Mouse (Mus musculus): Measurements from ENCODE around the gene Hoxb5. TPM values are rescaled to one million over a fixed set of nuclear protein-coding genes. Genes with fewer than 3 reads are reported as not detected.

Hoxb5 gene
- total and polyA plus RNA-seq, 2 experiments = 0.09 to 0.35 TPM

DNA sequence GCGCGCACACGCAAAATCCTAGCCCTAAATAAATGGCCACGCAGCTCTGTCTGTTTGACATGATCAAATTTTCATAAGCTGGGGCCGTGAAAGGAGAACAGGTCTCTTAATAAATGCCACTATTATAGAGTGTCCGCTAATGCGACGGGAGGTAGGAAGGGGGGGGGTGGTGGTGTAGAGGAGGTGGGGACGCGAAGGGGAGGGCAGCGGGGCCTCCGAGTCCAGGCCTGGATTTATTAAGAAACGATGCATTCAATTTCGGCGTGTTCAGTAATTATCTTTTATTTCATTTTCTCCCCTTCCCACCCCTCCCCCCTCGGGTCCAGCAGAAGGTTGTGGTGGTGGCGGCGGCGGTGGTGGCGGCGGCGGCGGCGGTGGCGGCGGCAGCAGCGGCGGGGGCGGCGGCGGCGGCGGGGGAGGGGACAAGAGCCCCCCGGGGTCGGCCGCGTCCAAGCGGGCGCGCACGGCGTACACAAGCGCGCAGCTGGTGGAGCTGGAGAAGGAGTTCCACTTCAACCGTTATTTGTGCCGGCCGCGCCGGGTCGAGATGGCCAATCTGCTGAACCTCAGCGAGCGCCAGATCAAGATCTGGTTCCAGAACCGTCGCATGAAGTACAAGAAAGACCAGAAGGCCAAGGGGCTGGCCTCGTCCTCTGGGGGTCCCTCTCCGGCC, 42.2 kb downstream of the Hoxb5 start:
- Histone ChIP-seq H3K36me3 (ENCODE audit: control insufficient read depth, insufficient read depth, low read length) (no peaks in the 10 kb centered on the region), H3K4me1 (ENCODE audit: control insufficient read depth, insufficient read depth, low read length) (peaks cover 3% of the 10 kb centered on the region; the same call in 1 of the 2 replicates), H3K27me3 (ENCODE audit: control insufficient read depth, insufficient read depth, low read length) (peaks cover 29% of the 10 kb centered on the region), H3K79me2 (ENCODE audit: control insufficient read depth, insufficient read depth, low read length) (no peaks in the 10 kb centered on the region), H3K27ac (replicated peaks; ENCODE audit: insufficient read depth, low read depth, low read length) (no peak overlapping the region), H3K4me3 (ENCODE audit: insufficient read depth, low read depth, low read length) (peak overlapping the region; percentile 33; the same call in 1 of the 2 replicates), H3K9ac (ENCODE audit: low read depth, low read length) (peak overlapping the region; percentile 42)
- WGBS = 12% methylated on average over 56 of the region's 56 CpGs
- DNase-seq (ENCODE audit: extremely low read depth, low read depth, low spot score) = no peak
- TF ChIP-seq CTCF (IDR thresholded peaks at IDR 0.05; ENCODE audit: low read depth, low read length) (no peak), POLR2A (IDR thresholded peaks at IDR 0.05; ENCODE audit: extremely low read depth, insufficient read depth, low read length) (no peak)

GRCm38 (mm10) chr11:96345893-96346806, 43.0 kb downstream of the Hoxb5 start:
- Histone ChIP-seq H3K4me1 (ENCODE audit: control insufficient read depth, insufficient read depth, low read length) (peaks cover 3% of the 10 kb centered on the region; the same call in 1 of the 2 replicates), H3K27ac (replicated peaks; ENCODE audit: insufficient read depth, low read depth, low read length) (no peak overlapping the region), H3K36me3 (ENCODE audit: control insufficient read depth, insufficient read depth, low read length) (no peaks in the 10 kb centered on the region), H3K27me3 (ENCODE audit: control insufficient read depth, insufficient read depth, low read length) (peaks cover 29% of the 10 kb centered on the region), H3K4me3 (ENCODE audit: insufficient read depth, low read depth, low read length) (peak overlapping the region; percentile 33; the same call in 1 of the 2 replicates), H3K9ac (ENCODE audit: low read depth, low read length) (peak overlapping the region; percentile 42; the same call in 1 of the 2 replicates), H3K79me2 (ENCODE audit: control insufficient read depth, insufficient read depth, low read length) (no peaks in the 10 kb centered on the region)
- no peak for DNase-seq (ENCODE audit: extremely low read depth, low read depth, low spot score)
- 21% methylated on average over 45 of the region's 45 CpGs for WGBS
- TF ChIP-seq POLR2A (IDR thresholded peaks at IDR 0.05; ENCODE audit: extremely low read depth, insufficient read depth, low read length) (no peak), CTCF (IDR thresholded peaks at IDR 0.05; ENCODE audit: low read depth, low read length) (0 out of 2 replicates have a peak, but pooled peaks have one; percentile 17)

DNA sequence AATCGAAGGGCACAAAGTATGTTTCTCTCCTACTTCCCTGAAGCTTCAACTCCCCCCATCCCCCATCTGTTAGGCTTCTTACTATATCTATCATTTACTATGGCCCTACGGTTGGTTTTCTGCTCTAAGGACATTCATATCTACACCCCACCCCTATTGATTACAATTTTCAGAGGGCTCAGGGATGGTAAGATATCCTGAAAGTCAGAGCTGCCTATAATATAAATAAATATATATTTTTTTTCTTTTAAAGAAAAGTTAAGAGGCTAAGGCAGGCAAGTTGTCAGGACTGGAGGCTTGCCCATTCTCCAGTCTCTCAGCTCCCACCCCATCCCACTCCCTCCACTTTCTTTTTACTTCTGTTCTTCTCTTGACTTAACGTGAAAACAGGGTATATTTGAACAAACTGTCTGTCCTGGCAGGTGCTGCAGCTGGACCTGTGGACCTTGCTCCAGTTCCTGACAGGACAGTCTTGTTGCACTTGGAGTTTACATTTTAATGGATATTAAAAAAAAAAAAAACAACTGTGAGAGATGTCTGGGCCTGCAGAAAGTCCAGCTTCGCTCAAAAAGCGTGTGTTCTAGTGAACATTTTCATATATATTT, 43.9 kb downstream of the Hoxb5 start:
- Histone ChIP-seq H3K27ac (replicated peaks; ENCODE audit: insufficient read depth, low read depth, low read length) (no peak overlapping the region), H3K27me3 (ENCODE audit: control insufficient read depth, insufficient read depth, low read length) (peaks cover 26% of the 10 kb centered on the region), H3K9ac (ENCODE audit: low read depth, low read length) (no peak overlapping the region), H3K36me3 (ENCODE audit: control insufficient read depth, insufficient read depth, low read length) (no peaks in the 10 kb centered on the region), H3K4me1 (ENCODE audit: control insufficient read depth, insufficient read depth, low read length) (peaks cover 3% of the 10 kb centered on the region; the same call in 1 of the 2 replicates), H3K79me2 (ENCODE audit: control insufficient read depth, insufficient read depth, low read length) (no peaks in the 10 kb centered on the region), H3K4me3 (ENCODE audit: insufficient read depth, low read depth, low read length) (no peak overlapping the region)
- peak; percentile 16 for DNase-seq (ENCODE audit: extremely low read depth, low read depth, low spot score)
- no peak for TF ChIP-seq POLR2A (IDR thresholded peaks at IDR 0.05; ENCODE audit: extremely low read depth, insufficient read depth, low read length)
- no peak for TF ChIP-seq CTCF (IDR thresholded peaks at IDR 0.05; ENCODE audit: low read depth, low read length)
- 40% methylated on average over 5 of the region's 5 CpGs for WGBS

- Histone ChIP-seq H3K27ac (replicated peaks; ENCODE audit: insufficient read depth, low read depth, low read length) (no peak overlapping the region), H3K4me3 (ENCODE audit: insufficient read depth, low read depth, low read length) (no peak overlapping the region), H3K36me3 (ENCODE audit: control insufficient read depth, insufficient read depth, low read length) (no peaks in the 10 kb centered on the region), H3K9ac (ENCODE audit: low read depth, low read length) (no peak overlapping the region), H3K27me3 (ENCODE audit: control insufficient read depth, insufficient read depth, low read length) (peaks cover 28% of the 10 kb centered on the region), H3K79me2 (ENCODE audit: control insufficient read depth, insufficient read depth, low read length) (no peaks in the 10 kb centered on the region), H3K4me1 (ENCODE audit: control insufficient read depth, insufficient read depth, low read length) (peaks cover 3% of the 10 kb centered on the region; the same call in 1 of the 2 replicates)
- TF ChIP-seq POLR2A (IDR thresholded peaks at IDR 0.05; ENCODE audit: extremely low read depth, insufficient read depth, low read length) = no peak
- TF ChIP-seq CTCF (IDR thresholded peaks at IDR 0.05; ENCODE audit: low read depth, low read length) = no peak
- 17% methylated on average over 4 of the region's 4 CpGs for WGBS
- DNase-seq (ENCODE audit: extremely low read depth, low read depth, low spot score) = no peak
Measured at GRCm38 (mm10) chr11:96347717-96348116, 44.6 kb downstream of the Hoxb5 start.

- Histone ChIP-seq H3K4me1 (ENCODE audit: control insufficient read depth, insufficient read depth, low read length) (peaks cover 3% of the 10 kb centered on the region; the same call in 1 of the 2 replicates), H3K9ac (ENCODE audit: low read depth, low read length) (no peak overlapping the region; the same call in 1 of the 2 replicates), H3K79me2 (ENCODE audit: control insufficient read depth, insufficient read depth, low read length) (no peaks in the 10 kb centered on the region), H3K36me3 (ENCODE audit: control insufficient read depth, insufficient read depth, low read length) (no peaks in the 10 kb centered on the region), H3K4me3 (ENCODE audit: insufficient read depth, low read depth, low read length) (no peak overlapping the region), H3K27ac (replicated peaks; ENCODE audit: insufficient read depth, low read depth, low read length) (no peak overlapping the region), H3K27me3 (ENCODE audit: control insufficient read depth, insufficient read depth, low read length) (peaks cover 34% of the 10 kb centered on the region)
- DNase-seq (ENCODE audit: extremely low read depth, low read depth, low spot score) = no peak
- TF ChIP-seq POLR2A (IDR thresholded peaks at IDR 0.05; ENCODE audit: extremely low read depth, insufficient read depth, low read length) (no peak), CTCF (IDR thresholded peaks at IDR 0.05; ENCODE audit: low read depth, low read length) (no peak)
- WGBS = 13% methylated on average over 21 of the region's 21 CpGs
Measured at GRCm38 (mm10) chr11:96348141-96348928, 45.2 kb downstream of the Hoxb5 start.
